1 mouse cellular context compared by ENCODE assay signal in genomic region chr15:80744667-80745422, GRCm38 (mm10).
A peak's percentile ranks its signal among the peaks of the same experiment; 100 is the strongest.
TF ChIP-seq lines count a peak whose summit lies in the region.

No protein-coding gene starts in this region.

TF ChIP-seq in MEL, 35 proteins besides CTCF, POLR2A, EP300 and RAD21 (continued from another document):
- peak; percentile 89 for TF ChIP-seq GATA1 (IDR thresholded peaks at IDR 0.05; ENCODE audit: low read depth, low read length)
- TF ChIP-seq ETS1 (IDR thresholded peaks at IDR 0.05; ENCODE audit: low read depth, low read length) = peak; percentile 72; the same call in 1 of the 2 replicates
- peak; percentile 28 for TF ChIP-seq SIN3A (IDR thresholded peaks at IDR 0.05; ENCODE audit: low read length)
- TF ChIP-seq CHD1 (IDR thresholded peaks at IDR 0.05; ENCODE audit: low read depth, low read length) = no peak
- no peak for TF ChIP-seq KAT2A (conservative IDR thresholded peaks at IDR 0.05; ENCODE audit: low read depth, low read length)
- no peak for TF ChIP-seq TBP (IDR thresholded peaks at IDR 0.05; ENCODE audit: low read depth, low read length)
- TF ChIP-seq ZNF384 (IDR thresholded peaks at IDR 0.05; ENCODE audit: low read depth, low read length) = peak; percentile 97
- peak; percentile 85 for TF ChIP-seq TCF12 (IDR thresholded peaks at IDR 0.05; ENCODE audit: low read depth, low read length)
- TF ChIP-seq MEF2A (IDR thresholded peaks at IDR 0.05; ENCODE audit: extremely low read depth, insufficient replicate concordance, low read depth, low read length, poor library complexity, severe bottlenecking) = peak; percentile 93
- no peak for TF ChIP-seq MAFK (IDR thresholded peaks at IDR 0.05; ENCODE audit: borderline replicate concordance, low read depth, low read length)
- 0 out of 2 replicates have a peak, but pooled peaks have one; percentile 8 for TF ChIP-seq BHLHE40 (IDR thresholded peaks at IDR 0.05; ENCODE audit: borderline replicate concordance, low read depth, low read length)
